Comparison of ENCODE assay signal across 12 mouse cellular contexts in genomic region chr5:80952600-80953218, GRCm38 (mm10).
DNase-seq lines count a peak whose midpoint lies in the region; ATAC-seq and TF ChIP-seq lines count a peak whose summit lies in the region.
"Had no signal": no experiment of that assay in that cellular context is flagged by ENCODE, and none has a peak within 500 bp of the region (broad histone marks: within the 10 kb centered on the region; RNA-seq: fewer than 3 reads in every experiment).

No protein-coding gene starts in this region.

- H3K36me3 ChIP-seq in megakaryocyte, embryonic 14.5 days (replicated peaks; ENCODE audit: low read length): no peaks in the 10 kb centered on the region
- no peaks in the 10 kb centered on the region for H3K36me3 ChIP-seq in limb, embryonic 13.5 days
- H3K36me3 ChIP-seq in stomach, postnatal 0 days (ENCODE audit: control insufficient read depth, insufficient read depth, low read length): no peaks in the 10 kb centered on the region
- H3K36me3 ChIP-seq: neural tube, embryonic 13.5 days had no signal

- DNase-seq in frontal cortex, postnatal 14 days (ENCODE audit: low spot score in 2 of 2): no peak
- no peak for DNase-seq in stomach, postnatal 0 days (ENCODE audit: low spot score)
- DNase-seq in heart, postnatal 4 days: no peak
- DNase-seq in cerebellum, postnatal 14 days: no peak
- DNase-seq: adrenal gland, adult 8-10 months; cerebellum, adult 18-20 months had no signal

- H3K27me3 ChIP-seq in megakaryocyte, embryonic 14.5 days (replicated peaks): no peaks in the 10 kb centered on the region
- H3K27me3 ChIP-seq in limb, embryonic 13.5 days: no peaks in the 10 kb centered on the region
- no peaks in the 10 kb centered on the region for H3K27me3 ChIP-seq in stomach, postnatal 0 days (ENCODE audit: control insufficient read depth, insufficient read depth, low read length)
- H3K27me3 ChIP-seq: neural tube, embryonic 13.5 days had no signal

- no peak for TF ChIP-seq CTCF in stomach, postnatal 0 days (IDR thresholded peaks at IDR 0.05; ENCODE audit: low read depth)

- H3K4me2 ChIP-seq in limb, embryonic 13.5 days (replicated peaks): no peak overlapping the region
- H3K4me2 ChIP-seq in stomach, postnatal 0 days (replicated peaks; ENCODE audit: low read depth): no peak overlapping the region
- H3K4me2 ChIP-seq: neural tube, embryonic 13.5 days had no signal

- H3K4me1 ChIP-seq in megakaryocyte, embryonic 14.5 days: no peaks in the 10 kb centered on the region
- 0 out of 2 replicates have a peak, but pooled peaks cover 3% of the 10 kb centered on the region for H3K4me1 ChIP-seq in limb, embryonic 13.5 days
- H3K4me1 ChIP-seq in stomach, postnatal 0 days (replicated peaks; ENCODE audit: control insufficient read depth, insufficient read depth): no peaks in the 10 kb centered on the region

- no peak overlapping the region for H3K9ac ChIP-seq in limb, embryonic 13.5 days
- H3K9ac ChIP-seq in stomach, postnatal 0 days (ENCODE audit: low read length): no peak overlapping the region
- H3K9ac ChIP-seq: liver, embryonic 14.5 days; neural tube, embryonic 13.5 days had no signal

- 50% methylated on average over 4 of the region's 4 CpGs for WGBS in limb, embryonic 13.5 days
- WGBS in stomach, postnatal 0 days: 70% methylated on average over 4 of the region's 4 CpGs

- no peak overlapping the region for H3K27ac ChIP-seq in limb, embryonic 13.5 days
- H3K27ac ChIP-seq in stomach, postnatal 0 days (replicated peaks): no peak overlapping the region
- H3K27ac ChIP-seq: liver, embryonic 14.5 days; neural tube, embryonic 13.5 days had no signal

- no peak for TF ChIP-seq EP300 in stomach, postnatal 0 days (optimal IDR thresholded peaks at IDR 0.05)

- peak overlapping the region; percentile 1 for H3K4me3 ChIP-seq in megakaryocyte, embryonic 14.5 days (replicated peaks)
- H3K4me3 ChIP-seq in limb, embryonic 13.5 days: no peak overlapping the region
- no peak overlapping the region for H3K4me3 ChIP-seq in stomach, postnatal 0 days (ENCODE audit: low read depth, low read length)
- H3K4me3 ChIP-seq: neural tube, embryonic 13.5 days had no signal

- 0 out of 2 replicates have a peak, but pooled peaks have one; percentile 41 for ATAC-seq in frontal cortex, adult (ENCODE audit: low TSS enrichment)
- no peak for ATAC-seq in megakaryocyte, adult 5-6 weeks (ENCODE audit: poor library complexity, severe bottlenecking)
- ATAC-seq in limb, embryonic 13.5 days (ENCODE audit: low FRiP score, low read depth): peak; percentile 32; the same call in 1 of the 2 replicates
- 0 out of 2 replicates have a peak, but pooled peaks have one; percentile 18 for ATAC-seq in stomach, postnatal 0 days (ENCODE audit: low FRiP score, low TSS enrichment)

- H3K9me3 ChIP-seq in megakaryocyte, embryonic 14.5 days: peaks cover 19% of the 10 kb centered on the region
- no peaks in the 10 kb centered on the region for H3K9me3 ChIP-seq in limb, embryonic 13.5 days
- H3K9me3 ChIP-seq in stomach, postnatal 0 days (ENCODE audit: control insufficient read depth, low read length): no peaks in the 10 kb centered on the region
- H3K9me3 ChIP-seq: neural tube, embryonic 13.5 days had no signal
